Mouse (Mus musculus) hematopoietic stem cell, adult 5-6 weeks (primary cell): ENCODE results near the gene Snrk. TPM values are rescaled to one million over a fixed set of nuclear protein-coding genes. Genes with fewer than 3 reads are reported as not detected.
A peak's percentile ranks its signal among the peaks of the same experiment; 100 is the strongest.

Experiments
- ATAC-seq, 2 experiments: fragments of 125-278 bp in 1 of 2; replicated peaks in 1 of 2; 2 replicates each; pipeline ENCODE4 v1.8.0; 2016 to 2017; ENCODE audit warnings: inconsistent platforms in 2 of 2, mild to moderate bottlenecking in 2 of 2, moderate number of reproducible peaks in 2 of 2, low read depth in 1 of 2, moderate TSS enrichment in 1 of 2; ENCODE audit not compliant: low FRiP score in 2 of 2, poor library complexity in 2 of 2, severe bottlenecking in 2 of 2, insufficient read depth in 1 of 2, low TSS enrichment in 1 of 2
- total RNA-seq: library from RNA; stranded (forward); fragments of 172-1452, 232-1000 nt; gene quantifications from 2 replicates; pipeline ENCODE4 v1.2.3, GENCODE M21; 2017

Snrk gene
- total RNA-seq, 1 experiment from 2014 or later: 36.1 TPM

GRCm38 (mm10) chr9:122101196-122101595 lies 15.9 kb upstream of the Snrk start:
- ATAC-seq: no peak

- no peak for ATAC-seq
These were observed 13.3 kb upstream of the Snrk start for GRCm38 (mm10) chr9:122103550-122104284.

- ATAC-seq: no peak
These were observed 12.7 kb upstream of the Snrk start for GRCm38 (mm10) chr9:122104285-122104829.

- ATAC-seq: peak; percentile 12 to 49; a peak in 1 of 4 replicates
These were observed 9.2 kb upstream of the Snrk start for GRCm38 (mm10) chr9:122107701-122108375.

- peak in 1 of 2 experiments; percentile 63; a peak in 1 of 4 replicates for ATAC-seq
These were observed 7.4 kb upstream of the Snrk start for GRCm38 (mm10) chr9:122109553-122110225.

GRCm38 (mm10) chr9:122110508-122110907 lies 6.6 kb upstream of the Snrk start:
- ATAC-seq: no peak

- ATAC-seq: no peak
These were observed 6.1 kb upstream of the Snrk start for GRCm38 (mm10) chr9:122110921-122111320.

- no peak for ATAC-seq
These were observed 1.5 kb upstream of the Snrk start for GRCm38 (mm10) chr9:122115552-122115951.

- no peak for ATAC-seq
These were observed 707 bp upstream of the Snrk start for GRCm38 (mm10) chr9:122116359-122116758.

- ATAC-seq: no peak
These were observed 845 bp downstream of the Snrk start for GRCm38 (mm10) chr9:122117692-122118529.

- ATAC-seq: no peak
These were observed 3.0 kb downstream of the Snrk start for GRCm38 (mm10) chr9:122120089-122120488.

GRCm38 (mm10) chr9:122122113-122122512 lies 5.0 kb downstream of the Snrk start:
- ATAC-seq: peak; percentile 71 to 76

GRCm38 (mm10) chr9:122123181-122123580 lies 6.1 kb downstream of the Snrk start:
- no peak for ATAC-seq

- no peak; a peak in 1 of 4 replicates for ATAC-seq
These were observed 8.7 kb downstream of the Snrk start for GRCm38 (mm10) chr9:122125723-122126290.

GRCm38 (mm10) chr9:122126790-122127189 lies 9.7 kb downstream of the Snrk start:
- ATAC-seq: no peak

GRCm38 (mm10) chr9:122127271-122127785 lies 10.3 kb downstream of the Snrk start:
- no peak for ATAC-seq

- ATAC-seq: peak; percentile 87 to 88
These were observed 11.6 kb downstream of the Snrk start for GRCm38 (mm10) chr9:122128686-122129085.
